Mouse (Mus musculus): ENCODE results near the gene Cep41. TPM values are rescaled to one million over a fixed set of nuclear protein-coding genes. Genes with fewer than 3 reads are reported as not detected.

The Cep41 gene
- total RNA-seq, 2 experiments from 2014 or later, result 22.2 to 23.0 TPM

Small RNA genes within 50 kb of the gene (microRNA-seq; reads per million reads assigned to microRNA genes)
- gene Mir335, result 49,265 reads per million, percentile 98 among the genes with 10 or more reads in this experiment

Other genes with a start within 250 kb of the Cep41 start
- 10 to 100 TPM; 15.7 to 16.4 TPM for gene Tmem209, start 184.0 kb downstream of the Cep41 start, total RNA-seq (2021)
- gene Ssmem1, start 183.9 kb downstream of the Cep41 start, total RNA-seq (2021), result under 1 TPM; 0.49 to 0.74 TPM
- 1 to 10 TPM; 4.2 to 4.4 TPM for gene Cpa2, start 152.2 kb downstream of the Cep41 start, total RNA-seq (2021)
- 1 to 10 TPM; 1.7 to 2.0 TPM for gene Cpa4, start 125.4 kb downstream of the Cep41 start, total RNA-seq (2021)
- gene Cpa5, start 82.7 kb downstream of the Cep41 start, total RNA-seq (2021), result 1 to 10 TPM; 1.6 to 1.9 TPM
- under 1 TPM; 0.44 to 0.64 TPM for gene Cpa1, start 54.5 kb downstream of the Cep41 start, total RNA-seq (2021)
- 1,000 to 10,000 TPM in 1 of 2 experiments, 100 to 1,000 TPM in 1; 835 to 1,053 TPM for gene Mest, start 29.8 kb upstream of the Cep41 start, total RNA-seq (2021)
- gene Copg2, start 203.0 kb upstream of the Cep41 start, total RNA-seq (2021), result 10 to 100 TPM; 43.7 to 44.4 TPM
- gene Tsga13, start 221.8 kb upstream of the Cep41 start, total RNA-seq (2021), result under 1 TPM; 0.52 to 0.96 TPM

Measured in gastrocnemius, postnatal 4 days (tissue).